Mouse (Mus musculus) cerebellum, adult 2 months (tissue): ENCODE results near the gene 9430097D07Rik.

Source experiments
- CTCF ChIP-seq: fragments of 200-500 bp; IDR thresholded peaks from 2 replicates; pipeline ENCODE4 v1.5.1; 2011; ENCODE audit warnings: low read depth, mild to moderate bottlenecking, control low read depth, low read length, moderate library complexity, borderline replicate concordance; ENCODE audit not compliant: insufficient read depth
- POLR2A ChIP-seq: fragments of 200-500 bp; IDR thresholded peaks from 2 replicates; pipeline ENCODE4 v1.6.1; 2011; ENCODE audit warnings: low read length, control low read depth, borderline replicate concordance; ENCODE audit not compliant: insufficient read depth

DNA sequence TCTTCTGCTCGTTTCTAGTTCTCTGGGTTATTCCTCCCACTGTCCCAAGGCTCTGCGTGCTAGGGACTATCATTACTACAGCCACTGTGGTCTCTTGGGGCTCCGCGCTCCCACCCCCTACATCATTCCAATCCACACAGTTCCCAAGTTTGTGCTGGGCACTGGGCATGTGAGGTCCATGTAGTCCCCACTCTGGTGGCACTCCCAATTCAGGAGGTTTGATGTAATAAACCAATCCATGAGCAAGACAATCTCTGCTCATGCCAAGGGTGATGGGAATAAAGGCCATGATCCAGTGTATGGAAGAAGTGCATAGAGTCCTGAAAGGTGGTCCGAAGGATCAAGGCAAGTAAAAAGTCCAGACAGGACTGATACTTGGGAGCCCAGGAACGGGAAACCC, 987 bp downstream of the 9430097D07Rik start, which contains the start of gene Pip5kl1:
- TF ChIP-seq POLR2A (no peak), CTCF (no peak)
